Mouse (Mus musculus) spleen, adult 2 months (tissue): ENCODE measurements around the gene Arl6. TPM values are rescaled to one million over a fixed set of nuclear protein-coding genes. Genes with fewer than 3 reads are reported as not detected.

Experiments
- DNase-seq, 2 experiments: peaks; one replicate each; pipeline versions ENCODE4 v3.0.0 to v3.0.0-alpha.2; 2012 to 2021; ENCODE audit warnings: low spot score in 2 of 2, low read depth in 1 of 2
- H3K27ac ChIP-seq: fragments of 200-500 bp; 2 replicates; pipeline ENCODE4 v1.5.1; 2012; ENCODE audit warnings: low read length, inconsistent platforms; ENCODE audit not compliant: insufficient read depth
- H3K27me3 ChIP-seq: fragments of 200-500 bp; 2 replicates; pipeline ENCODE4 v1.6.1; 2012; ENCODE audit warnings: mild to moderate bottlenecking, moderate library complexity, low read length, inconsistent platforms; ENCODE audit not compliant: control insufficient read depth, insufficient read depth
- H3K36me3 ChIP-seq: fragments of 200-500 bp; 2 replicates; pipeline ENCODE4 v1.6.1; 2012; ENCODE audit warnings: mild to moderate bottlenecking, low read length, inconsistent platforms; ENCODE audit not compliant: control insufficient read depth, insufficient read depth
- H3K4me1 ChIP-seq: fragments of 200-500 bp; 2 replicates; pipeline ENCODE4 v1.6.1; 2011; ENCODE audit warnings: inconsistent platforms; ENCODE audit not compliant: control insufficient read depth, insufficient read depth, insufficient read length
- H3K4me3 ChIP-seq: fragments of 200-500 bp; 2 replicates; pipeline ENCODE4 v1.5.1; 2011; ENCODE audit warnings: mild to moderate bottlenecking, inconsistent platforms; ENCODE audit not compliant: insufficient read depth, insufficient read length; ENCODE audit errors: extremely low read depth
- CTCF ChIP-seq: fragments of 200-500 bp; IDR thresholded peaks from 2 replicates; pipeline ENCODE4 v1.5.1; 2011; ENCODE audit warnings: mild to moderate bottlenecking, inconsistent platforms; ENCODE audit not compliant: insufficient read depth, insufficient read length, insufficient replicate concordance; ENCODE audit errors: extremely low read depth
- POLR2A ChIP-seq: fragments of 200-500 bp; IDR thresholded peaks from 2 replicates; pipeline ENCODE4 v1.6.1; 2011; ENCODE audit warnings: low read depth, low read length, inconsistent platforms
- WGBS: fragments of 180-500 bp; shearing (Covaris S2); methylation state at CpG from one replicate; pipeline ENCODE4 v1.1.7; 2018; 5-methylcytosine and 5-hydroxymethylcytosine counted together
- polyA plus RNA-seq: library from polyadenylated mRNA; depleted of rRNA; stranded (reverse); fragments of >200 nt; gene quantifications from 2 replicates; pipeline ENCODE4 v1.2.3, GENCODE M21; 2012; rRNA removed

Gene Arl6
- polyA plus RNA-seq, 1 experiment, result 0.36 TPM

- Histone ChIP-seq H3K36me3 (peaks cover 2% of the 10 kb centered on the region; the same call in 1 of the 2 replicates), H3K4me3 (no peak overlapping the region), H3K27ac (no peak overlapping the region), H3K27me3 (no peaks in the 10 kb centered on the region), H3K4me1 (no peaks in the 10 kb centered on the region; the same call in 1 of the 2 replicates)
- no peak for DNase-seq
- TF ChIP-seq POLR2A (no peak), CTCF (no peak)
- 73% methylated on average over 5 of the region's 5 CpGs for WGBS
Measured at GRCm38 (mm10) chr16:59564025-59564424, 75.2 kb downstream of the Arl6 start.

Other genes starting within 250 kb of the Arl6 start
- not detected in 2 replicates for gene Gabrr3, start 232.1 kb downstream of the Arl6 start, polyA plus RNA-seq
- 6.0 and 8.2 TPM in 2 replicates for gene Riox2, start 167.6 kb downstream of the Arl6 start, polyA plus RNA-seq
- gene Crybg3, start 38.4 kb downstream of the Arl6 start, polyA plus RNA-seq, result 1.1 and 2.6 TPM in 2 replicates